Mouse (Mus musculus) macrophage (primary cell): ENCODE results near the gene Acoxl. TPM values are rescaled to one million over a fixed set of nuclear protein-coding genes. Genes with fewer than 3 reads are reported as not detected.
A peak's percentile ranks its signal among the peaks of the same experiment; 100 is the strongest.

Experiments
- H3K27ac ChIP-seq: fragments of 350-480 bp; formaldehyde crosslinking; 2 replicates; pipeline ENCODE4 v1.9.0; 2021
- H3K36me3 ChIP-seq: fragments of 350-480 bp; formaldehyde crosslinking; 2 replicates; pipeline ENCODE4 v1.9.0; 2021; ENCODE audit errors: inconsistent target
- H3K4me3 ChIP-seq: fragments of 350-480 bp; formaldehyde crosslinking; 2 replicates; pipeline ENCODE4 v1.9.0; 2021; ENCODE audit errors: inconsistent target
- H3K79me2 ChIP-seq: fragments of 350-480 bp; formaldehyde crosslinking; 2 replicates; pipeline ENCODE4 v1.9.0; 2021; ENCODE audit errors: inconsistent target
- WGBS: methylation state at CpG from one replicate; pipeline ENCODE4 v1.1.7; 2026; ENCODE audit warnings: inconsistent platforms; ENCODE audit not compliant: missing documents; 5-methylcytosine and 5-hydroxymethylcytosine counted together
- polyA plus RNA-seq: library from polyadenylated mRNA; stranded (reverse); fragments of 250-400 nt; gene quantifications from 3 replicates; pipeline ENCODE4 v1.2.4, GENCODE M21; 2018; ENCODE audit warnings: inconsistent platforms

The Acoxl gene
- polyA plus RNA-seq, 1 experiment from 2014 or later = not detected

GRCm38 (mm10) chr2:128015602-128016001 is 176.9 kb downstream of the Acoxl start:
- no peak overlapping the region for H3K27ac ChIP-seq
- H3K36me3 ChIP-seq = no peaks in the 10 kb centered on the region
- H3K79me2 ChIP-seq = no peaks in the 10 kb centered on the region
- H3K4me3 ChIP-seq = no peak overlapping the region
- WGBS = 95% methylated on average over 8 of the region's 8 CpGs

GRCm38 (mm10) chr2:128020039-128020907 is 181.6 kb downstream of the Acoxl start:
- Histone ChIP-seq H3K4me3 (no peak overlapping the region), H3K27ac (no peak overlapping the region), H3K36me3 (no peaks in the 10 kb centered on the region), H3K79me2 (no peaks in the 10 kb centered on the region)
- WGBS = 87% methylated on average over 7 of the region's 7 CpGs

DNA sequence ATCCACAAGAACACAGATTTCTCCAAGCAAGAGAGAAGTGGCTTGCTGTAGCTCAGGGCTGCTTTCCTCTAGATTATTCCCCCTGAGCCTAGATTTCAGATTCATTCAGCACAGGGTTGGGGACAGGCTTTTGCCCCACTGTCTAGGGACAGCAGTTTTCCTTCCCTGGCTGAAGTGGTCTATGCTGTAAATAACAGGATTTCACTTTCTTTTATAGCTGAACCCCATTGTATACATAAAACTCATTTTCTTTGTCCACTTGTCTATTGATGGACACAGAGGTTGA is 182.2 kb downstream of the Acoxl start:
- Histone ChIP-seq H3K27ac (no peak overlapping the region), H3K4me3 (no peak overlapping the region), H3K79me2 (no peaks in the 10 kb centered on the region), H3K36me3 (no peaks in the 10 kb centered on the region)

DNA sequence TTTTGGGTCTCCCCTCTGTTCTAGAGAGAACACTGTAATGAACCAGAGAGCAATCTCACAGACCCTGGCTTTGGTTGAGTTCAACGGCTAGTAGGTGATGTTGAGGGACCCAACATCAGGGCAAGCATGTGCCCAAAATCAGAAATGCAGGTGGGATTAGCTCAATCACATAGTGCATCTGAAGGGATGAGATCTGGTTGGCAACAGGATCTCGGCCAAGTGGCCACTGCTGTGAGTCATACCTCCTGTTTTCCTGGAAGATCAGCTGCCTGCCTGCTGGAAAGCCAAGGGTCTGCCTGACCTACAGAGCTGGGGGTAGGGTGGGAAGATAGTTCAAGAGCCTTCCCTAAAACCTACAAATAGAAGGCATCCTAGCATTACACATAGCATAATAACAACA is 185.2 kb downstream of the Acoxl start:
- WGBS = 84% methylated on average over 2 of the region's 2 CpGs
- Histone ChIP-seq H3K36me3 (no peaks in the 10 kb centered on the region), H3K79me2 (no peaks in the 10 kb centered on the region), H3K4me3 (no peak overlapping the region), H3K27ac (no peak overlapping the region)

GRCm38 (mm10) chr2:128027696-128028095 is 189.0 kb downstream of the Acoxl start:
- Histone ChIP-seq H3K36me3 (no peaks in the 10 kb centered on the region), H3K27ac (no peak overlapping the region), H3K79me2 (no peaks in the 10 kb centered on the region), H3K4me3 (no peak overlapping the region)
- WGBS = 78% methylated on average over 12 of the region's 12 CpGs

DNA sequence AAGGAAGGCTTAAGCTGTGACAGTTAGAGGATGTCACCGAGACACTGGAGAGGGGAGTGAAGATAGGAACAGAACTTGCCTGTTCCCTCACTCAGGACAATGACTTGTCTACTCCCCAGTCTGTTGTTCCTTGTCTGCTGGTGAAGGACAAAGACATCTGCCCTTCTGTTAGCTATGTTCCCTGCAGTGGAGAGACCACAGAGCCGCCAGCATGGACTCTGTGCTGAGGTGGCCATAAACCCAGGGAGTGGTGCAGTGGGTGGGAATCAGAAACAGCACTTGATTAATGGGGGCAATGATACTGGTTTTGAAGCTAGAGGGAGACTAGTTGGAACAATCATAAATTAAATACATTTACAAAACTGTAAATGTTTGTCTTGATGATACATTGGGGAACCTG is 191.3 kb downstream of the Acoxl start:
- WGBS = 95% methylated on average over 2 of the region's 2 CpGs
- no peaks in the 10 kb centered on the region for H3K79me2 ChIP-seq
- H3K36me3 ChIP-seq = no peaks in the 10 kb centered on the region
- no peak overlapping the region for H3K27ac ChIP-seq
- H3K4me3 ChIP-seq = no peak overlapping the region

GRCm38 (mm10) chr2:128032111-128032510 is 193.4 kb downstream of the Acoxl start:
- WGBS = 90% methylated on average over 4 of the region's 4 CpGs
- H3K4me3 ChIP-seq = no peak overlapping the region
- no peak overlapping the region for H3K27ac ChIP-seq
- H3K36me3 ChIP-seq = no peaks in the 10 kb centered on the region
- H3K79me2 ChIP-seq = no peaks in the 10 kb centered on the region

DNA sequence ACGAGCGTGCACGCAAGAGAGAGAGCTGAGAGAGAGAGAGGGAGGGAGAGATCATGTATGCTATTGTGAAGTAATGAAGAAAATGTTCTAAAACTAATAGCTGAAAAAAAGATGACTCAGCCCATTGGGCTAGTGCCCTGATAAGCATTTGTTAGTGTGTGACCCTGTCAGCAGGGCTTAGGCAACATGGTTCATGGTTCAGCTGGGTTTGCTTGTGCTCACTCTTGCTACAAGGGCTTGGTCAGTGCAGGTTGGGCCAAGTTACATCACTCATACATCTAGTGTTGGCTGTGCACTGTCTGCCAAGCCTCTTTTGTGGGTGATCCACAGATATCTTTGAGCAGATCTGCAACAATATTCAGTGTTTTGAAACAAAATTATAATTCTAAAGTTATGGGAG is 194.8 kb downstream of the Acoxl start:
- 100% methylated on average over 3 of the region's 3 CpGs for WGBS
- Histone ChIP-seq H3K4me3 (no peak overlapping the region), H3K36me3 (no peaks in the 10 kb centered on the region), H3K79me2 (no peaks in the 10 kb centered on the region), H3K27ac (no peak overlapping the region)

- no peak overlapping the region for H3K27ac ChIP-seq
- no peaks in the 10 kb centered on the region for H3K36me3 ChIP-seq
- no peak overlapping the region for H3K4me3 ChIP-seq
- 97% methylated on average over 9 of the region's 9 CpGs for WGBS
- no peaks in the 10 kb centered on the region for H3K79me2 ChIP-seq
These were observed 195.5 kb downstream of the Acoxl start for GRCm38 (mm10) chr2:128034066-128034665.

DNA sequence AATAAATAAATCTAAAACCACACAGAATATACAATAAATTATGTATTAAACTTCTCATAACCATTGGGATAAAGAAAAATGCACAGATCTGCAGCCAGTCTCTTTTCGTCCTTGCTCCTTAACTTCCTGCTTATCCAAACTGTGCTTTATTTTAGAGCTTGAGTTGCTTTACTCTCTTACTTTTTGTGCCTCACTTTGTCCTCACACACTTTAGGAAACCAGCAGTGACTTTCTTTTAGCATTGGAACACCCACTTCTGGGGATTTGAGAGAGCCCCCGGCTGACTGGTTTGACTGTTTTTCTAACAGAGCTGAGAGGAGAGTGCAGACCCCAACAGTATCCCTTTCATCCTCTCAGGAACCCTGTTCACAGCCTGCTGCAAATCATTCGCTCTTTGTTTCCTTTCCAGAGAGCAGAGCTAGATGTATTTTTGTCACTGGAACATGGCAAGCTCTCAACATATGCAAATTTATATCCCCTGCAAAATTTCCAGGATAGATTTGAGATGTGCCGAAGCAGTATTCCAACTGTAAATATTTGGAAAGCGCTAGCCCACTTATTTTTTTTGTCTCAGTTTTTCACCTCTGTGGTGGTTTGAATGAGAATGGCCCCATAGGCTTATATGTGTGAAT is 199.7 kb downstream of the Acoxl start:
- Histone ChIP-seq H3K79me2 (no peaks in the 10 kb centered on the region), H3K27ac (no peak overlapping the region), H3K36me3 (no peaks in the 10 kb centered on the region), H3K4me3 (no peak overlapping the region)
- 93% methylated on average over 5 of the region's 5 CpGs for WGBS

DNA sequence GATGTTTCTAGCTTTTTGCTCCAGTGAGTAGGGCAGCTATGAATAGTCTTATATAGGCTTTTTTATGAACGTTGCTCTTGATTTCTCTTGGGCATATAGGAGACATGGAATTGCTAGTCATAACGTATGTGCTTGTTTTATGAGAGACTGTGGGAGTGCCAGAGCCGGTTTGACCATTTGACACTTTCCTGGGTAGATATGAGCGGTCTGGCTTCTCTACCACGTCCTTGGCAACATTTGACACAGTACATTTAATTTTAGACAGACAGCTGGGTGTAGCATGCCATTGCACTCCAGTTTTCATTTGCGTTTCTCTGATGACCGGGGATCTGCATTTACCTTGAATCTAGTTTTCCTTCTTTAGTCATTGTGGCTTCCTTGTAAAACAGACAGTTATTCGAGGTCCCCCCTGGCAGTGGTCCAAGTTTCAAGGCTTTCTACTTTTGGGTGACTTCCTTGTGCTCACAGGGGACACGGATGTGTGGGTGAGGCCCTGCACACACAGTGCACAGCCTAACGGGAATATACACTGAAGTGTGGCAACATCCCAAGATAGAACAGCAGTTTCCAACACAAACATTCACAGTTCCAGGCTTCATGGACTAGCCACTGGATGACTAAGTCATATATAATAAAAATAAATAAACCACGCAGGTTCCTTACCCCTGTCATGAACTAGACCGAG is 202.5 kb downstream of the Acoxl start:
- no peak overlapping the region for H3K27ac ChIP-seq
- H3K79me2 ChIP-seq = no peaks in the 10 kb centered on the region
- WGBS = 44% methylated on average over 11 of the region's 12 CpGs
- no peaks in the 10 kb centered on the region for H3K36me3 ChIP-seq
- no peak overlapping the region for H3K4me3 ChIP-seq

- no peak overlapping the region for H3K27ac ChIP-seq
- H3K4me3 ChIP-seq = no peak overlapping the region
- no peaks in the 10 kb centered on the region for H3K36me3 ChIP-seq
- WGBS = 49% methylated on average over 4 of the region's 4 CpGs
- H3K79me2 ChIP-seq = no peaks in the 10 kb centered on the region
These were observed 207.8 kb downstream of the Acoxl start for GRCm38 (mm10) chr2:128046454-128046853.

DNA sequence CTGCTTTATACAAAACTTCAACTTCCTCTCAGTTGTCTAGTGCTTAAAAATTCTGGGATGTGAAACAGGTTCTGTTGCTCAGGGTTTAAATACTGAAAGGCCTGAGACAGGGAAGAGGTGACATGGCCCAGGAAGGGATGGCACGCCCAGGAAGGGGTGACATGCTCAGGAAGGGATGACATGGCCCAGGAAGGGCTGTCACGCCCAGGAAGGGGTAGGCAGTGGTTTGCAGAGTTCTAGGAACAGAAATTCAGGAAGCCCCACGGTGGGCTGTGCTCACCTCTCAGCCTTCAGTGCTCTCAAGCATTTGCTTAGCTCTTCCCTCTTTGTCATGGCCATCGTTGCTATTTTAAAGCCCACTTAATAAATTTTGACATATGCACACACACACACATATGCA is 216.2 kb downstream of the Acoxl start:
- 11% methylated on average over 4 of the region's 4 CpGs for WGBS
- H3K27ac ChIP-seq = peak overlapping the region; percentile 52
- H3K4me3 ChIP-seq = no peak overlapping the region
- H3K79me2 ChIP-seq = no peaks in the 10 kb centered on the region
- H3K36me3 ChIP-seq = no peaks in the 10 kb centered on the region

DNA sequence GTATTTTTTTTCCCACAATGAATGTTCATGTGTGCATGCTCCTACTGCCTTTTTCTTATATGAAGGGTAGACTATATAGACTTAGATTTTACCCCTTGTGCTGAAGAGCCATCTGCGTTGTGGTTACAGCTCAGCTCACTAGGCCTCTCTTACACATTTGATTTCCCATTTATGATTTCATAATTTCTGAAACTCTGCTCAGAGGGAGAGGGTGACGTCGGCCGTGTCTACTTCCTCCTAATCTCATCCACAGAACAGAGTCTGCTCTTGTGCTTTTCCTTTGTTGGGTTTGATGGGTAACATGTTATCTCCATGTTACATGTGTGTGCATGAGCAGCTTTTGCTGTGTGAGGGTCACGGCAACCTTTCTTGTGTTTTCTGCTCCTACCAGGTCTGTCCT is 219.2 kb downstream of the Acoxl start:
- WGBS = 23% methylated on average over 5 of the region's 5 CpGs
- no peak overlapping the region for H3K4me3 ChIP-seq
- no peaks in the 10 kb centered on the region for H3K79me2 ChIP-seq
- peak overlapping the region; percentile 50 for H3K27ac ChIP-seq
- H3K36me3 ChIP-seq = no peaks in the 10 kb centered on the region

- Histone ChIP-seq H3K36me3 (no peaks in the 10 kb centered on the region), H3K4me3 (no peak overlapping the region)
These were observed 220.0 kb downstream of the Acoxl start for GRCm38 (mm10) chr2:128058627-128059026.

More at GRCm38 (mm10) chr2:128058627-128059026, 220.0 kb downstream of the Acoxl start:
- Histone ChIP-seq H3K27ac (peak overlapping the region; percentile 50), H3K79me2 (no peaks in the 10 kb centered on the region)
- 33% methylated on average over 1 of the region's 1 CpGs for WGBS
